Mouse (Mus musculus): ENCODE results near the gene Fbxl3.
A peak's percentile ranks its signal among the peaks of the same experiment; 100 is the strongest.

Fbxl3 gene

DNA sequence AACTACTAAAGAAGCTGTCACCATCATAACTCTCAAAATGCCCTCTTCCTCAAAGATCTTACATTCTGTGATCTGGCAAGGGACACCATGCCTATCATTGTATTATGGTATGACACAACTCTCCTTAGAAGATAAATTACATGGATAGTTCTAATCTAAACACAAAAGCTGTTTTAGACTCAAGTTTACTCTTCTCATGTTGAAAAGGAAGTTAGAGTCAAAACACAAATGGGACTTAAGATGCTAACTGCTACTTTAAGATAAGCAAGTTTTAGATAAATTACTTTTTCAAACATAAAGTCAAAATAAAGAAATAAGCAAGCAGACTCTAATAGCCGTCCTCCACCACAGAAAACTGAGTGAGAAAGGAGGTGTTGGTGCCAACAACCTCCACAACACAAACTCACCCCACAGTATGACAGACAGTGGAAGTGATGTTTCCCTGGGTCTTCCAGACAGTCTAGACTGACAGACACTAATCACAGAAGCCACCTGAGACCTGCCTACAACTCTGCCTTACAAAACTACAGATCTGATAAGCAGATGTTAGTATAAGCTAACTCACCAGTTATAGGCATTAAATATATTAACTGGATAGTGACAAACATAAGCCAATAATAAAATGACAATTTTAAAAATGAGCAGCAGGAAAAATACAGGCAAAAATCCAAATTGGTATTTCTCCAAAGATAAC, 13.4 kb downstream of the Fbxl3 start:
- no peak for DNase-seq (ENCODE audit: low spot score in 2 of 2)

DNA sequence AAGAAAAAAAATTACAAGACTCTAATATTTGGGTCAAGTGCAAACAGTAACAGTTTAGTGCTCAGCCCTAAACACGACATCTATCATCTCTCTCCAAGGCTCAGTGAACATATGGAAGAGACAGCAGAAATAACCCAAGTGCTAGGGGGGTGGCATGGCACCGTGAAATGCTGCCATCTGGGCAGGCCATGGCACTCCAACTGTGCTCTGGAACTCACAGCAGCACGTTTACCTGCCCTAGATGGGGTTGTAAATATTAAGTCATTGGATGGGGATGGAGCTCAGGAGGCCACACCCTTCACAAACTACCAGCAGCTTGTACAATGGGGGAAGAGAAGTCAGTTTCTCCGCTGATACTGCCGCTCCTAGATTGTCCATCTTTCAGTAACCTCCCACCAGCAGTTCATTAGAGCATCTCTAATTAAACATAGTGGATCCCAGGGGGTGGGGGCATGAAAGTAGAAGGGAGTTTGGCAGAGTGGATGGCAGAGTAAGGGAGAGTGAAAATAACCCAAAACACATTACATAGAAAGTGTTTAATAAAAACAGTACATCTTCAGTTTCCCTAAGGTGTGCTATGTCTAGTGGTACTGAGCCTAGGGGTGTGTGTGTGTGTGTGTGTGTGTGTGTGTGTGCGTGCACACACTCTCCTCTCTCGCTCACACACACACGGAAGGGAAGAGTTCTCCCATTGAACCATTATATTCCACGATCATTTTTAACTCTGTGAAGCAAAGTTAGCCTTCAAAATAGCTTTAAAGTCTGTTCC, 20.0 kb downstream of the Fbxl3 start:
- DNase-seq (ENCODE audit: low spot score in 2 of 2), result no peak

DNA sequence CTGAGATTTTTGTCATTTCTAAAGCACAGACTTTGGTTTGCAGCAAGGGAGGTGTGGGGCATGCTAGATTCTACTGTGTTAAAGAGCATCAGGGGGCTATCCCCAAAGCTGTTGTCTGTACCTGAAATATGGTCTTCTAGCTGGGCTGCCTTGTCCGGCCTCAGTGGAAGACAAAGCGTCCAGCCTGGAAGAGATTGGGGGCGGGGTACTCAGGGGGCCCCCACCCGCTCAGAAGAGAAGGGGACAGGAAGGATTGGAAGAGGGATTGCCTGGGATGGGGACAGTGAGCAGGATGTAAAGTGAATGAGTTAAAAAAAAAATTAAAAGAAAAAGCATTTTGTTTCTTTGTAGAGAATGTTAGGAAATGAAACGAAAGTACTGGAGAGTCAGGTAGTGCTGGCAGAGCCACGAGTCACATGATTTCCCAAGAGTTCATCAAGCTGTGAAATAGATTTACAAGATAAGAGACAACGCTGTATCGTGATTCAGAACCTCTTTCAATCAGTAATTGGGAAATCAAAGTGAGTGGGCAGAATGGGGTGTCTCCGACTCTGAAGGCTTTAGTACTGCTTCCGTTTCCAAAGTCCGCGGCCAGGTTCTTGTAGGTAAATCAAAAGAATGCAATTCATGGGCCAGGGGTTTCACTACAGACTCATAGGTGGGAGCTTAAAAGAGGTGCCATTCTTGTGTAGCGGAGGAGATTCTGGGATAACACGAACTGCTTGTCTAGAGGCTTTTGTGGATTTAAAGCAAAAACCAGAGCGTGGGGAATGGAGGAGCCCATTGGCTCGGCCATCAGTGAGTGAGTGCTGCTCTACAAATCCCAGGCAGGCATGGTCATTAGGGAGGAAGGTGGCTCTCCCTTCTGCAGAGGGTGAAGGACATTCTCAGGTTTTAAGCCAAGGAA, 21.1 kb downstream of the Fbxl3 start:
- DNase-seq (ENCODE audit: low spot score in 2 of 2), result no peak

DNA sequence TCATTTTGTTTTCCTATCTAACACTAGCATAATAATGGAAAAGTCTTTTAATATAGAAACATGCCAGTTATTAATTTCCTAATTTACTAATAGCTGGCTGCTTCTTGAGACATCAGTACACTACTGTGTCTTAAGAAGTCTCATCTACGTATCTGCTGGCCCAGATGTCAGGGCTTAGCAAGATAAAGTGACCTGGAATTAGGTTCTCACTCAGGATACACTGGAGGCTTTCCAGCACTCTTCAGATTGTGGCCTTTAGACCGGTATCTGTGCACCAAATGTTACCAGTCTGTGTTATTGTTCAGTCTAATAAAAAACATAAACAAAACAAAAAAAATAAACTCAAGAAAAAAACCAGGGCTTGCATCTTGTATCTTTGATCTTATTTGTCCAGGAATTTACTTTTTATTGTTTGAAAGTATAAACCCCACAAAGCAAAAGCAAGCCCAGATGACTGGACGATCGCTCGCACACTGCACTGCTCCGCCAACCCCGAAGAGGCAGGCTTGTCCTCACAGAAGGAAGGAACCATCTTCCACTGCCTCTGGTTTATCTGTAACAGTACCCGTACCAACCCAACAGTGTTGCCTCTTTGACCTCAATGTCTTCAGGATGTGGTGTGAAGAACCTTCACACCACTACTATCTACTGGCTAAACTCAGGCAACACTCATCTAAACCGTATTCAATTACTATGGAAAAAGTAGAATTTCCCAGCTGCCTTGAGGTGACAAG, 21.9 kb downstream of the Fbxl3 start:
- no peak for DNase-seq (ENCODE audit: low spot score in 2 of 2)

DNA sequence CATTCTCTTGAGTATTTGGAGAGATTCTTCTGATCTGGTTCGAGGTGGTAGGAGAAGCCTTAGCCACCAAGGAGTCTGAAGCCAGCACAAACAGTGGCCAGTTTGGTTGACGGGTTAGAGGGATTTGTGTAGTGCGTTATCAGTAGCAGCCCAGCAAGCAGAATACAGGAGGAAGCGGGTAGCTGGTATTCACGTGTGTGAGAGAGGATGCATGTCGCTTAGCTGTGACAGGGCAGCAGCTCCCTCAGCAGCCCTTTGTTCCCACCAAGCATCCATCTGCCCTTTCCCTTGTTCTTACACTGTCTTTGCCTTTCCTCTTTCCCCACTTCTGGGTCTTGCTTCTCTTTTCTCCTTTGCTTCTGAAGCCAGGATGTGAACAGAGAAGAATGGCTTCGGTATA, 24.2 kb downstream of the Fbxl3 start:
- DNase-seq (ENCODE audit: low spot score in 2 of 2), result no peak

DNA sequence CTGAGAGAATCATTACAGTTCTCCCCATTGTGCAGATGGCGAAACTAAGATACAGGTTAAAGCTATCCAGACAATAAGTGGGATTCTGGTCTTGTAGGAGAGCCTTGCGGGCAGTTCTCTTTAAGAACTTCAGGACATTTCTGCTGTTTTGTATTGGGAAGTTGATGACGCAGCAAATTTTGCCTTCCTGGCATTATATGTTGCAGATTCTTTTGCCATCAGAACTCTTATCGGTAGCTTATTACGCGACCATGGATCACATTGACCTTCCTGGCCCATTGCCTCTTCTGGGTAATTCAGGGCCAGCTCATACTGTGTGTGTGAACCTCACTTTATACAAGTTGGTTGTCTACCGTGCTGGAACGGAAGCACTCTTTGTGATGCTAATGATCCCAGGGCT, 25.5 kb downstream of the Fbxl3 start:
- no peak for DNase-seq (ENCODE audit: low spot score in 2 of 2)

DNA sequence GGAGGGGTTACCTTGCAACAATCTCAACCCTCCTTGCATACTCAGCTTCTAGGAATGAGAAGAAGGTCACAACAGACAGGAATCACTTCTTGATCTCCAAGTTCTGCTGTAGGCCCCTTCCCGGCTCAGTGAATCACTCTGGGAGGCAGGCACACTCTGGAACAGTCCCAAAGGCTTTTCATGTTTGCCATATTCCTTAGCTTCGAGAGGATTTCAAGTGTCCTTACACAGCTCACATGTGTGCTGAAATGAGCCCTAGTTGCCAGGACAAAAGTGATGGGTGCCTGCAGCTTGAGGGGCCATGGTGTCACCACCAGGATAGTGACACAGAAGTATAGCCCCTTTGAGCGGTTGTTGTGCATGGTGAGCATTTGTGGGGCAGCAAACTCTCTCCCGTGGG, 26.6 kb downstream of the Fbxl3 start:
- DNase-seq (ENCODE audit: low spot score in 2 of 2), result no peak

DNA sequence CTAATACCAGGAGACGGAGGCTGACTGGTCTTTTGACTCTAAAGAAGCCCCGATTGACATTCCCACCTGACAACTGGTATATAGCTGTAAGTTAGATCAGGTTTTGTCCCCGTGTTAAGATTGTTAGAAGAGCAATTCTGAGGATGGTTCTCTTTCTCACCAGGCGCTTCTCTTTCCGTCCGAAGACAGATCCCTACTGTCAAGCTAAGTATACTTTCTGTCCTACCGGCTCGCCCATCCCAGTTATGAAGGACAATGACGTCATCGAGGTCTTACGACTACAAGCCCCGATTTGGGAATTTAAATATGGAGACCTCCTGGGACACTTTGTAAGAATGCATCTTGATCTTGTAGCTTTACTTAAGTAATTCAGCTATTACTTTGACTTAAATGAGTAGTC, 27.9 kb downstream of the Fbxl3 start:
- DNase-seq (ENCODE audit: low spot score in 2 of 2), result no peak

DNA sequence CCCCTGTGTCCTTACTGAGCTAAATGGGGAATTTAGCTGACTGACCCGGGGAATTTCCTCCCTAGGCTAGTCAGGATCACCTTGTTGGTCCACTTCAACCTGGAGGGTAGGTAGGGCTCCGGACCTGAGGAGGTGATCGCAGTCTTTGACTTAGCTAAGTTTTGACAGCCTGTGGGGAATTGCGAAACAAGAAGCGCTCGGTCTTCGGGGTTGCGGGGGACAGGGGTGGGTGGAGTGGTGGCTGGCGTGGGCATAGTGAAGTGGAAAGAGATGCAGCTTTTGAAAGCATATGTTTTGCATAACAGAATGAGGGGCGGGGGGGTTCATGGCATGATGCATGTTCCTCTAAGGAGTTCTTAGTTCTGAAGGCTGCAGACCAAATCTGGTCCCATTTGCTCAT, 28.6 kb downstream of the Fbxl3 start:
- no peak for DNase-seq (ENCODE audit: low spot score in 2 of 2)

DNA sequence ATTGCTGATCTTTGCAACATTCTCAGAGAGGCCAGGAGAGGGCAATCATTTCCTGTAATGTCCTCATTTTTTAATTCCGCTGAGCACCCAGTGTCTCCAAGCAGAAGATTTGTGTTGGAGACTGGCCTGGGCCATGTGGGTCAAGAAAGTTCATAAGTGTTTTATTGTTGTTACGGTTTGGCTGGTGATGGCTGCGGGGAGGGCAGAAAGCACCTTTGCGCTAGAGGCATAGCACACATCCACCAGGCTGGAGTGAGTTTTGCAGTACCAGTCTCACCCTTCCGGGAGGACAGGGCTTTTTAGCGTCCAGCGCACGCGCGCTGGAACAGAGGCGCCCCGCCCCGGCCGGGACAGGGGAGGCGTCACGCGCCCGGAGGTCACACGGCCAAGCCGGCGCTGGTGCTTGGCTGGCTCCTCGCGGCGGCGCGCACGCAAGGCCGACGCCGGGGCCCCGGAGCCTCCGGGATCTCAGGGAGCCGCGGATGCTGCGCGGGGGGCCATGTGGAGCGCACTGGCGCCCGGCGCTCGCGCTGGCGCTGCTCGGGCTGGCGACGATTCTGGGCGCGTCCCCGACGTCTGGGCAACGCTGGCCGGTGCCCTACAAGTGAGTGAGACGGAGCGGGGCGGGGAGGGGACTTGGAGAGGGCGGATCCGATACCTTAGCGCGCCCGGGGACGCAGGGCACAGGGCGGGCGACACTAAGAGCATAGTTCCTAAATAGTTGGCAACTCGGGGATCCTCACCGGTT, 29.3 kb downstream of the Fbxl3 start, which contains the start of gene Cln5:
Cln5 (plus strand) TSS at position 353 of the 748 bp plus-strand sequence.
- peak; percentile 79 to 90 for DNase-seq (ENCODE audit: low spot score in 2 of 2)

DNA sequence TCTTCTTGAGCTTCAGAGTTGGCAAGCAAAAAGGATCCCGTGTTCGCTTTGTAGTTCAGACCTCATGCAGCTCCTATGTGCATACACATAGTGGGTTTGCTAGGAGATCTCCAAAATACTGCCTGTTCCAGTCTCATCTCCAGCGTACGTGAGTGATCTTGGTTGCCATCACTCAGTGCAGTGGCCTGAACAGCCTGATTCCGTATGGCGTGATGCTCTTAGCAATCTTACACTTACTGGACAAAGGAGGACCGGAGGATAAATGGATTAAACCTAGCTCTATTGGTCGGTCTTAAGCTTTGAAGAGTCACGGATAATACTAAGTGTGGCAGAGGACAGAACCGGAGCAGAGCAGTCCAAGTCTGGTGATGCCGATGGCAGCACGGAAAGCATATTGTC, 29.9 kb downstream of the Fbxl3 start:
- peak in 1 of 2 experiments; percentile 11 for DNase-seq (ENCODE audit: low spot score in 2 of 2)

DNA sequence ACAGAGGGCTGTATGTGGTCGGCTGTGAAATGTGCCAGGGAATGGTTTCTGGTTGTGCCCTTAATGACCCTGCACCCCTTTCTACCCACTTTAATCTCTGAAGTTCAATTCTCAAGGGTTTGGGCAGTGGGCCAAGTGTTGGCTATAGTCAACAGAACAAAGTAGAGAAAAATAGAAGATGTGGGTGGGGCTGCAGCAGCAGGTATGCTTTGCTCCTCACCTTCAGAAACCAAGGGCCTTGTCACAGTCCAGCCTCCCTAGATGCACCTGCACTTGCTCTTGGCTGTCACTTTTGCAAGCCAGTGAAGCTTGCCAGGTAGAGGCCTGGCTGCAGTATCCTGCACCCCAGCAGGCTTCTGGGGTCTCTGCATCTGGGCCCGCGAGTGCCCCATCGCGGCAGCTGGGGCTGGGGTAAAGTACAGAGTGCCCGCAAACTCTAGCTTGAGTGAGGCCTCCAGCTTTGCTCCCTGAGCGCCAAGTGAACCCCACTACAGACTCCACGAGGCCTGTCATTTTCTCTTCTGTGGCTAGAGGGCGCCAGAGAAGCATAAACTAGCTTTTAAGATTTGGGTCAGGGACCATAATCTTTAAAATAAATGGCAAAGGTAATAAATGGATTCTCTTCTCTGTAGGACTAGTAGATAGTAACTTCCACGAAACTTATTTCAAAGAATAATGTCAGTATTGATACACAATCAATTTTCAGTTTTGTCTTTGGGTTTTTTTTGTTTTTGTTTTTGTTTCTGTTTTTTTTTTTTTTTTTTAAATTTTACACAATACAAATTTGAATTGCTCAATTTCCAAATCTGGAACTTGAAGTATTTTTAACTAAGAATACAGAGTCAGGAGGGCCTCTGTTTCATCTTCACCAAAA, 33.8 kb downstream of the Fbxl3 start:
- peak; percentile 53 to 69 for DNase-seq (ENCODE audit: low spot score in 2 of 2)

DNA sequence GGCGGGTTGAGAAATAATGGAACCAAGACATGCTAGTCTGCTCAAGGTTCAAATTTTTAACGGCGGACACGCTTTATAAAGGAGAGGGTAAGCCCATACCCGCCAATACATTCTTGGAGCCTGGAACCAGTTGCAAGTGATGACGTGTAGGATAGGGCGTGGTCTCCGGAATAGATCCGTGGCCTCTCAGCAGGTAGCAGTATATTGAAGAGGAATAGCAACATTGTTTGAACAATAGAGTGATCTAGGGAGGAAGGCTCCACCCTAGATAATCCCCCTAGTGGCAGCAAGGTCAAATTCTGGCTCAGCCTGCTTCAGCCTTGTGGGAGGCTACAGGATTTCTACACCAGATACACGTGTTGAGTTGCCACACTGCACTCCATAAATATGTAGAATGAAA, 39.9 kb downstream of the Fbxl3 start:
- DNase-seq (ENCODE audit: low spot score in 2 of 2), result no peak

DNA sequence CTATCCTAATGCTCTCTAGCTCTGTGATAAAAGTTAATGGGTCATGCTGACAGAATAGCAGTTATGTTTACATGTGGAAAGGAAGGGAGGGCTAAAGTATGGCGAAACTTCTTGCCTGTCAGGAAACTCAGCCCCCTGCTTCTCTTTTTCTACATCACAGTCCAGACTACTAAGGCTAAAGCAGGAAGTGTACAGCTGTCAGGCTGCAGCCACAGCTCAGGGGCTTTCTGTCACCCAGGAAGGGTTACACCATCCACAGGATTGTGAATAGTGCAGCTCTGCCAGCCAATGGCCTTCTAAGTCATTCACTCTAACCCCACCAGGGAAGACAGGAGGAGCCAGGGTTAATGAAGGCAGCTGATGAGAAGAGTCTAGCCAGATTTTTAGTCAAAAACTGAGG, 40.4 kb downstream of the Fbxl3 start:
- DNase-seq (ENCODE audit: low spot score in 2 of 2), result no peak

DNA sequence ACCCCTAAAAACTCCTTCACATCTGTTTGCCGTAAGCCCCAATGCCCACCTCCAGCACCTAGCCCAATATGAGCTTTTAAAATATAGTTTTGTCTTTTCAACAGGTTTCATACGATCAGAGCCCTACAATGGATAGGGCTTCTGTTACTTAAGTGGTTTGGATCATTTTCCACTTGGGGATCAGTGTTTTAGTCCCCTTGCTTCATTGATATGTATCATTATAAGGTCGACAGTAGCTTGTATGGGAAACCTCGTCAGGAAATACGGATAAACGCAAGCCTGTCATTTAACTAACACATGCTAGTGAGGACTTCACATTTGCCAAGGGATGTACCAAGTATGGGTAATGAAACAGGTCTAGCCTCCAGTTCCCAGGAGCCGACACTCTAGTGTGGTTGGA, 42.8 kb downstream of the Fbxl3 start:
- DNase-seq (ENCODE audit: low spot score in 2 of 2), result no peak

DNA sequence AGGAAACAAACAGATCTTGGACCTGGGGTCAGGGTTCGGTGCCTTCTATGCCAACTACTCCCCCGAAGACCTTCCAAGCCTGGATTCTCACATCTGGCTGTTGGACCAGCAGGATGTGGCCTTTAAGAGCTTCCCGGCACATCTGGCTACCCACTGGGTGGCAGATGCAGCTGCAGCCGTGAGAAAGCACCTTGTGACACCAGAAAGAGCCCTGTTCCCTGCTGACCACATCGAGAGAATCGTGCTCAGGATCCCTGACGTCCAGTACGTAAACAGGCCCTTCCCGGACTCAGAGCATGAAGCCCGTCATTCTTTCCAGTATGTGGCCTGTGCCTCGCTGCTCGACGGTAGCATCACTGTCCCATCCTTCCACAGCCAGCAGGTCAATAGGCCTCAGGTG, 44.6 kb downstream of the Fbxl3 start:
- no peak for DNase-seq (ENCODE audit: low spot score in 2 of 2)

DNA sequence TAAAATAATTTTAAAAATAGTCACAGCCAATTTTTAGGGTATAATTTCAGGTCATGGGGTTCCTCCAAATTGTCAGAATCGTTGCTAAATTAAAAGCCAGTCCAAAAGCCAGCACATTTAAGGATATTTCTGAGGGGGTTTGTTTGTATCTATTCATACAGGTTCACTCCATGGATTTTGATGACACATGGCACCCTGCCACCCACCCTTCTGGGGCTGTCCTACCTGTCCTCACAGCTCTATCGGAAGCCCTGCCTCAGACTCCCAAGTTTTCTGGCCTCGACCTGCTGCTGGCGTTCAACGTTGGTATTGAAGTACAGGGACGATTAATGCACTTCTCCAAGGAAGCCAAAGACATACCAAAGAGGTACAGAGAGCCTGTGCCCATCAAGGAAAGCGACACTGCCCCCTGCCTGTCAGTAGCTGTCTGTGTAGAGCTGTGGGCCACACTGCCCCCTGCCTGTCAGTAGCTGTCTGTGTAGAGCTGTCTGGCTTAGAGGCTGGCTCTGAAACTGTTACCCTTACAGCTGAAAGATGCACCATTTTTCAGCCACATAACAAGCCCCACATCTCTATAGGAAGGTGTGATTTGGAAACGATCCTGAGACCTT, 48.1 kb downstream of the Fbxl3 start:
- DNase-seq (ENCODE audit: low spot score in 2 of 2), result peak; percentile 44 to 71

DNA sequence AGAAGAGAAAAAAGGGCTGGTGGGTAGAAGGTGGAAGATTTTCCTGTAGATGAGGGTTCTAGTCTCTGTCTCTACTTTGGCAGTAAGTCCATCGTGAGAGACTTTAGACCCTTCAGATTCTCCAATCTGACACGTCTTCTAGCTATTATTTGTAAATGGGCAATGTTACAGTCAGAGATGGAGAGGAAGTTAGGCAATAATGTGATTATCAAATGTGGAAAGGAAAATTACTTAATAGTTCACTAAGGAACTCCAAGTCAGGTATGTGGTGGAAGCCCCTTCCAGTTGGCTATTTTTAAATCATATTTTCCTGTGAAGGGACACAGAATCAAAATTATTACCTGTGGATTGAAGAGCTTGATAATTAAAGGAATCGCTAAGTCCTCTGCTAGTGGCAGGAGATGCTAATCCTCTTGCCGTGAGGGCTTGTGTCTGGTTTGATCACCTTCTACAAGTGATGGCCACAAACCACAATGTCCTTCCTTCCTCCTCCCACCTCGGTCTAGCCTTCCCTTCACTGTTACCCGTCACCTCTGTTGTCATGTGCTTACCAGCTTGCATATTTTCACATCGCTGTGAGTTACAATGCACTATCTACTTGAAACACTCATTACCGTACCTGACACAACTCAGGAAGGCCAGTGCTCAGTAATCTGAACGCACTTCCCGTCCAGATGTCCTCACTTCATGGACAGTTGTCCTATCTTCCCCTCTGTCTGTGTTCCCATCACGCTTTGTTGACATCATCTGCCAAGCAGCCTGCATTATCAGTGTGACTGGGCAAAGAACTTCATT, 50.9 kb downstream of the Fbxl3 start:
- no peak for DNase-seq (ENCODE audit: low spot score in 2 of 2)

DNA sequence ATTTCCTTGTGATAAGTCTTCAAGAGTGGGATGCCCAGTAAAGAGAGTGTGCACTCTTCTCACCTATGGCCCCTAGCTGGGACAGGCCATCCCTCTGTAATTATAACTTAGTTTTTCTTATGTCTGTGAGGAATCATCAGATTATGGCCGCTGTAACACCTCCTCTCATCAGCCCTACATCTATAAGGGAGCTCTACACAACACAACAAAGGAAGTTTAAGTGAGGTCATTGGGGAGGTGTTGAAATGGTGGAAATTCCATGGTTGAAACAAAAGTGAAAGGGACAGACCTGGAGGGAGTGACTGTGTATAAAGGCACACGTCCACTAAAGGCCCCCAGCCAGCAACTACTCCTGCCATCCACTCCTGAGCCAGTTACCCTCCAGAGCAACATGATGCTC, 52.7 kb downstream of the Fbxl3 start, which contains the start of gene Acod1:
Acod1 (plus strand) TSS at position 301 of the 400 bp plus-strand sequence.
- no peak for DNase-seq (ENCODE audit: low spot score in 2 of 2)
